Mouse (Mus musculus): ENCODE measurements around the gene Atic.

DNA sequence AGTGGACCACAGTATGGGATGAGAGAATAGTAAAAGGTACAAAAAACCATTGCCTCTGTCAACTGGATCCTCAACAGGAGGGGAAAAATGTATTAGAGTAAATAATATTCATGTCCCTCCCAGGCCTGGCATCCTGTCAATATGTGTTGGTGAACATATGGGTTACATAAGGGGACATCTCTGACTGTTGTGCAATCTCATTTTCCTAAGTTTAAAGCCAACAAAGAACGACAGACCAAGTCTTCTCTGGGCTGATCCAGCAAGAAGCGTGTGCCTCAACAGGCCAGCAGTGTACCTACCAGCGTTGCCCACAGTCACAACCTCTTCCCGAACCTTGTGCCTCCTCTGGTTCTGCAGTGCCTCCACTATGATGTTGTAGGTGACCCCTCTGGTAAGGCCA lies 38.4 kb downstream of the Atic start:
- TF ChIP-seq CTCF (IDR thresholded peaks at IDR 0.05): no peak
- TF ChIP-seq EP300 (IDR thresholded peaks at IDR 0.05): no peak

Measured in lung, postnatal 0 days (tissue).